Mouse (Mus musculus) kidney, adult 8-10 months (tissue): ENCODE measurements around the gene Gm30083.

ENCODE experiments used
- DNase-seq, 2 experiments: peaks; one replicate each; pipeline ENCODE4 v3.0.0; 2022

Gene Gm30083

GRCm38 (mm10) chr14:33958841-33959240 lies 56.1 kb downstream of the Gm30083 start:
- DNase-seq: no peak

- DNase-seq: no peak
Observed at GRCm38 (mm10) chr14:33958186-33958585, 56.8 kb downstream of the Gm30083 start.

GRCm38 (mm10) chr14:33956055-33956454 lies 58.9 kb downstream of the Gm30083 start:
- DNase-seq: no peak

- DNase-seq: no peak
Observed at GRCm38 (mm10) chr14:33953761-33954160, 61.2 kb downstream of the Gm30083 start, which contains the start of gene Rbp3. Gene Rbp3 (plus strand): TSS chr14:33954003.

GRCm38 (mm10) chr14:33952233-33952981 lies 62.6 kb downstream of the Gm30083 start:
- no peak for DNase-seq

- no peak for DNase-seq
Observed at GRCm38 (mm10) chr14:33946125-33946524, 68.9 kb downstream of the Gm30083 start.

- no peak for DNase-seq
Observed at GRCm38 (mm10) chr14:33942222-33942621, 72.8 kb downstream of the Gm30083 start.

- DNase-seq: no peak
Observed at GRCm38 (mm10) chr14:33940739-33941138, 74.2 kb downstream of the Gm30083 start, which contains the start of gene Gdf2. Gene Gdf2 (plus strand): TSS chr14:33941039.

GRCm38 (mm10) chr14:33939117-33939516 lies 75.9 kb downstream of the Gm30083 start:
- peak; percentile 20 to 56 for DNase-seq
